Mouse (Mus musculus): ENCODE results near the gene Tex19.2.

Tex19.2 gene

DNA sequence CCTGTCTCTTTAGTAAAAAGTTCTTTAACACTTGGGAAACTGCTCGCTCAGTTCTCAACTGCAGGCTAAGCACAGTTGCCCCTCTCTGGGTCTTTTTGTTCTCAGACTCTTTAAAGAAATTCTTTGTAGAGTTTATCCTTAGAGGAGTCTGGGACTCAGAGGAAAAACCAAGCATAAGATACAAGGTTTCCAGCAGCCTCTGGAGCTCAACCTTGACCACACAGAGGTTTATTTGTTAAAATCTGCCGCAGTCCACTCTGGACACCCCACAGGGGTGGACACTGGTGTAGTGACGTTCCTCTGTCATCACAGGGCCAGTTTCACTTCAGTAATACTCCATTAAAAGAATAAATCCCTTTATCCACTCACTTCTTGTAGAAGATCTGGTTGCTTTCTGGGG is at the start of gene Tex19.2:
Tex19.2 (minus strand) TSS at position 101 of the 400 bp plus-strand sequence.
- DNase-seq (ENCODE audit: low spot score): no peak

- DNase-seq (ENCODE audit: low spot score): no peak
Measured at GRCm38 (mm10) chr11:121163751-121164150, 45.3 kb upstream of the Tex19.2 start.

DNA sequence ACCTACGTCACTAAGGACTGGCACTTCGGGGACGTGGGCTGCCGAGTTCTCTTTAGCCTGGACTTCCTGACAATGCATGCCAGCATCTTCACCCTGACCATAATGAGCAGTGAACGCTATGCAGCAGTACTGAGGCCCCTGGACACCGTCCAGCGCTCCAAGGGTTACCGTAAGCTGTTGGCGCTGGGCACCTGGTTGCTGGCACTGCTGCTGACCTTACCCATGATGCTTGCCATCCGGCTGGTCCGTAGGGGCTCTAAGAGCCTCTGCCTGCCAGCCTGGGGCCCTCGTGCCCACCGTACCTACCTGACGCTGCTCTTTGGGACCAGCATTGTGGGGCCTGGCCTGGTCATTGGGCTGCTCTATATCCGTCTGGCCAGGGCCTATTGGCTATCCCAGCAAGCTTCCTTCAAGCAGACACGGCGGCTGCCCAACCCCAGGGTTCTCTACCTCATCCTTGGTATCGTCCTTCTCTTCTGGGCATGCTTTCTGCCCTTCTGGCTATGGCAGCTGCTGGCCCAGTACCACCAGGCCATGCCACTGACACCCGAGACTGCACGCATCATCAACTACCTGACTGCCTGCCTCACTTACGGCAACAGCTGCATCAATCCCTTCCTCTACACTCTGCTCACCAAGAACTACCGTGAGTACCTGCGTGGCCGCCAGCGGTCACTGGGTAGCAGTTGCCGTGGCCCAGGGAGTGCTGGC is 42.3 kb upstream of the Tex19.2 start:
- no peak for DNase-seq (ENCODE audit: low spot score)

GRCm38 (mm10) chr11:121159971-121160370 is 41.5 kb upstream of the Tex19.2 start, which contains the start of gene Uts2r:
Uts2r (plus strand) TSS chr11:121160271.
- no peak for DNase-seq (ENCODE audit: low spot score)

GRCm38 (mm10) chr11:121156411-121156891 is 38.0 kb upstream of the Tex19.2 start:
- DNase-seq (ENCODE audit: low spot score): no peak

- no peak for DNase-seq (ENCODE audit: low spot score)
Measured at GRCm38 (mm10) chr11:121154203-121154602, 35.7 kb upstream of the Tex19.2 start.

GRCm38 (mm10) chr11:121148193-121148592 is 29.7 kb upstream of the Tex19.2 start:
- DNase-seq (ENCODE audit: low spot score): no peak

DNA sequence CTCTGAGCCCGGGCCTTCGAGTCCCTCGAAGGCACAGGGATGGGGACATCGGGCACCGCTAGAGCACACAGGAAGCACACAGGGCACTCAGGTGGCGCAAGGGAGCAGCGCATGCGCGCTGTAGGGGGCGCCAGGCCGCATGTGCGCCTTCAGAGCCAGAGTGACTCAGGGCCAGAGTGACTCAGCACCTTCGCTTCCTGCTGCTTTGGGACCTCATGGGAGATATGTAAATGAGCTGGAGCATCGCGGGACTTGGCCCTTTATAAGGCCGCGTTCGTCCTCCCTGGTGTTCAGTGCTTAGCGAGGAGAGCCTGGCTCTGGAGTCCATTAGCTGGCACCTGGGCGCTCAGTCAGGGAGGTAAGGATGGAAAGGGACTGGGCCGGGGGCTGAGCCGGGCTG is 27.4 kb upstream of the Tex19.2 start, which contains the start of gene Tex19.1:
Tex19.1 (plus strand) TSS at position 279 of the 400 bp plus-strand sequence.
- DNase-seq (ENCODE audit: low spot score): no peak

DNA sequence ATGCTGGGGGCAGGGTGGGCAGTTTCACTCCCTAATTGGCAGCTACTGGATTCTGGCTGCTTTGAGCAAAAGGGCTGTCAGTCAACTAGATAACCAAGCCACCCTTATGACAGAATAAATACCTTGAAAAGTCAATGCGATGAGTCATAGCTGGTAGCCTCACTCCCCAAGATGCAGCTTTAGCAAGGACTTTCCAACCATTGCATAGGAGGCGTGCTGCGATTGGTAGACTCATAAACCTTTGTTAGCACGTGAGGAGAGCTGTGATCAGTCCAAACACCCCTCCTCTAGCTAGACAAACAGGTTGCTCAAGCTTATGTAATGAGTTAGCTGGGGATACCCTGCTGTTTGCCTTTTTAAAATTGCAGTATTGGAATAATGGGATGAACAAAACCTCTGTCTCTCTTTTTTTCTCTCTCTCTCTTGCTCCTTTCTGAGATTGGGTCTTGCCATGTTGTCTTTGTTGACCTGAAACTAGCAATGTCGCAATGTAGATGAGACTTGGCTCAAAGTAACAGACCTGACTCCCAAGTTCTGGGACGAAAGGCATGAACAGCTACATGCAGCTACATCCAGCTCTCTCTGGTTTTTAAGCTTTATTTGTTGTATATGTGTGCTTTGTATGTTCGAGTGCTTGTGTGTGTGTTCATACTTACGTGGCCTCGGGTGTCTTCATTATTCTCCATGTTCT is 25.0 kb upstream of the Tex19.2 start:
- DNase-seq (ENCODE audit: low spot score): no peak

GRCm38 (mm10) chr11:121138732-121139131 is 20.3 kb upstream of the Tex19.2 start:
- no peak for DNase-seq (ENCODE audit: low spot score)

- no peak for DNase-seq (ENCODE audit: low spot score)
Measured at GRCm38 (mm10) chr11:121137682-121138081, 19.2 kb upstream of the Tex19.2 start.

- no peak for DNase-seq (ENCODE audit: low spot score)
Measured at GRCm38 (mm10) chr11:121134600-121134999, 16.1 kb upstream of the Tex19.2 start.

DNA sequence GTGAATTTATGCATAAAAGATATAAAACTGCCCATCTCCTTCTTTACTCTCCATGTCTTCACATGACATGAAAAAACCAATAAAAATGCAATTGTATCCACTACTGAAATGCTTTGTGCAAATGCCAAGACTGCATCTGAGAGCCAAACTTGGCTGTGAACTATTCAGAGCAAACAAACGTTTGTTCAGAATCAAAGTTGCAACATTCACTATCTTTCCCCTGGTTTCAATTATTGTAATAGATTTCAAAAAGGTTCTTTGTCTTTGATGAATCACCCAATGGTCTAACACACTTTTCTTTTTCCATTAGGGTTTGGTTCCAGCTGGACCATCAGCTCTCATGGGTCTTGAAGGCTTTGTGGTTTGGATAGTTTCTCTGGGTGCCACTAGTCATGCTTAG is 11.1 kb upstream of the Tex19.2 start:
- DNase-seq (ENCODE audit: low spot score): no peak

DNA sequence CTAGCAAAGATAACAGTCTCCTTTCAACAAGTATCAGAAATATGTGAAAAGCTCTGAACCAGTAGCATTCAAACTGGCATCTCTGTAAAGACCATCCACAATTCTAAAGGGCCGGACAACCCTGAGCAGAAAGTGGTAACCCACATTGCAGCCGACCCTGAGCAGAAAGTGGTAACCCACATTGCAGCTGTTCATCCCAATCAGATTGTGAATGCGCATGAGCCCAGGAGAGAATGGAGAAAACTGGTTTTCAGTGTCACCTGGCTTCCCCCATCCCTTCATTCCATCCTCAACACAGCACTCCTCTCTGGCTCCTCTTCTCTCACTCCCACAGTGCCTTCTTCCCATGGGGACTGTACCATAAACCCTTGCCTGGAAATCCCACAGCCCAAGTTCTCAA is 9.0 kb upstream of the Tex19.2 start:
- no peak for DNase-seq (ENCODE audit: low spot score)

DNA sequence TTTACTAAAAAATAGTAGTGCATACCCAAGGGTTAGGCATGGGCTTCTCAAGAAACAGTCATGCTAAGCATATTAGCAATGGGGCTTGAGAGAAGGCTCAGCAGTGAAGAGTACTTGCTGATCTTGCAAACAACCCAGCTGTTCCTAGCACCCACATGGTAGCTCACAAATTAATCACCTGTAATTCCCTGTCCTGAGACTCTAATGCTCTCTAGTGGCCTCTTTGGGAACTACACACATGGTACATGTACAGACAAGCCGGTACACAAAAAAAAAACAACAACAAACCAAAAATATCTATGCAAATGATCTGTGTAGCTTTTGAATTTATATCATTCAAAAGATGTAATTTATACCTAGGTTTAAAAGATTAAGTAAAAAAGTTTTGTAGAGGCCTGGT is 7.9 kb upstream of the Tex19.2 start:
- DNase-seq (ENCODE audit: low spot score): no peak

- no peak for DNase-seq (ENCODE audit: low spot score)
Measured at GRCm38 (mm10) chr11:121125522-121126172, 7.2 kb upstream of the Tex19.2 start.

- no peak for DNase-seq (ENCODE audit: low spot score)
Measured at GRCm38 (mm10) chr11:121123438-121123837, 5.0 kb upstream of the Tex19.2 start.

DNA sequence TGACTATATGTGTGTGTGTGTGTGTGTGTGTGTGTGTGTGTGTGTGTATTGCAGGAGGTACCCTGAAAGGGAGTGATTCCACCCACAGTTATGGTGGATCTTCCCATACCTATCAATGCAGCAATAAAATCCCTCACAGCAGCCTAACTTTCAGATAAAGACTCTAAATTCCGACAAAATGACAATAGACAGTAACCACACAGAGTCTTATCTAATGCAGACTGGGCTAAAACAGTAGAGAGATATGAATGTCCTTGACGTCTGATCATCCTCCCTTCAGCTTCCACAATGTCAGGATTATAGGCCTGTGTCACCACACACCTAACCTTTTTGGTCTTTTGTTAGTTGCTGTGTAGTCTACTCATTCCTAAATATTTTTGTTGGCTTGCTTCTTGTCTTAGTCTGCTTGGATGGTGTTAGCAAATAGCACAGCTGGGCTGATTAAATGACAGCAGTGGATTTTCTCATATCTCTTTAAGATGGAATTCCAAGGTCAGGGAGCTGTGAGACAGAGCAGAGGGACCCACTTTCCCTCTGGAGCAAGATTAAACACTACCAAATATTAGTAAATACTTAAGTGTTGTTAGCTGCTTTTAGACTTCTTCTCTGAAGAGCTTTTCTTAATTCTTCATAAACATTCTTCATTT is 3.7 kb upstream of the Tex19.2 start:
- no peak for DNase-seq (ENCODE audit: low spot score)

- DNase-seq (ENCODE audit: low spot score): no peak
Measured at GRCm38 (mm10) chr11:121121151-121121550, 2.7 kb upstream of the Tex19.2 start.

DNA sequence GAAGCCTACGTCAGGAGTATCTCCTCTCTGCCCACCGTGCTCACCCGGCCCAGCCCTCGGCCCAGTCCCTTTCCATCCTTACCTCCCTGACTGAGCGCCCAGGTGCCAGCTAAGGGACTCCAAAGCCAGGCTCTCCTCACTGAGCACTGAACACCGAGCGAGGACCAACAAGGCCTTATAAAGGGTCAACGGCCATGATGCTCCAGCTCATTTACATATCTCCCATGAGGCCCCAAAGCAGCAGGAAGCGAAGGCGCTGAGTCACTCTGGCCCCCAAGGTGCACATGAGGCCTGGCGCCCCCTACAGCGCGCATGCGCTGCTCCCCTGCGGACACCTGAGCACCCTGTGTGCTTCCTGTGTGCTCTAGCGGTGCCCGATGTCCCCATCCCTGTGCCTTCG is 371 bp downstream of the Tex19.2 start:
- DNase-seq (ENCODE audit: low spot score): no peak

DNA sequence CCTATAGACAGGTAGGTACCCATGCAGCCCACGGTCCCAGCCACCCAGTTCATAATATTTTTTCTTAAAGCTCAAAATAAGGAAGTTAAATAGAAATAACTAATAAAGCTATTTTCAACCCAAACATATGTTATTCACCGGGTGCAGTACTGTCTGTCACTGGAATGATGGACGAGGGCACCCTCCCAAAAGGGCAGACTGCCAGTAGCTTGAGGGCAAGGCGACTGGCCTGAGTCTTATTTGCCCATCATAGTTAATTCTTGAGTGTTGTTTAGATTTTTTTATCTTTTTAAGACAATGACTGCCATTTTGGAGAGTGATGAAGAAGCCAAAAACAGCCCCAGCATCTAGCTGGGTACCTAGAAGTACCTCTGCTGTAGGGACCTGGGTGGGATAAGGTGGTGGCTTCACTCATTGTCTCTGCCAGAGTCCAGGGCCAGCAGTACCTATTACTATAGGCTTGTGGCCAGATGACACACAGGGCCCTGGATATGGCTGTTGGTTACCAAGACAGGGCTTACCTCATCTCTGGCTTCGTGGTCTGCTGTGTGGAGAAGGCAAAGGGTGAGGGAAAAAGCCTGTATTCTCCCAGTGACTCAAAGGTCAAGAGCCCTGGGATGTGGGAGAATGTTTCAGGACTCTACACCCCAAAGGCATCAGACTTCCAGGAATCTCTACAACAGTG is 6.2 kb downstream of the Tex19.2 start:
- no peak for DNase-seq (ENCODE audit: low spot score)

- DNase-seq (ENCODE audit: low spot score): no peak
Measured at GRCm38 (mm10) chr11:121111601-121112000, 6.9 kb downstream of the Tex19.2 start.

All from left cerebral cortex, adult 11 months (tissue).